Mouse (Mus musculus) forebrain, embryonic 11.5 days (tissue): Measurements from ENCODE around the gene Pcbd2. TPM values are rescaled to one million over a fixed set of nuclear protein-coding genes. Genes with fewer than 3 reads are reported as not detected.

Experiments used
- ATAC-seq: fragments of 200-750 bp; cut with Nextera tagmentation; replicated peaks from 2 replicates; pipeline ENCODE4 v1.8.0; 2017; ENCODE audit warnings: moderate TSS enrichment; ENCODE audit not compliant: low FRiP score
- DNase-seq: peaks from one replicate; pipeline ENCODE4 v3.0.0-alpha.2; 2017; ENCODE audit warnings: low spot score
- H3K27ac ChIP-seq: fragments of 300-500 bp; sonication (generic); 2 replicates; pipeline ENCODE4 v1.5.1; 2014; ENCODE audit warnings: low read depth, low read length
- H3K27me3 ChIP-seq: fragments of 300-500 bp; sonication (generic); 2 replicates; pipeline ENCODE4 v1.6.1; 2014; ENCODE audit warnings: mild to moderate bottlenecking, low read length, mixed read lengths; ENCODE audit not compliant: control insufficient read depth, insufficient read depth
- H3K36me3 ChIP-seq: fragments of 300-500 bp; sonication (generic); 2 replicates; pipeline ENCODE4 v1.6.1; 2014; ENCODE audit warnings: mild to moderate bottlenecking, low read length, moderate library complexity, mixed read lengths; ENCODE audit not compliant: control insufficient read depth, insufficient read depth
- H3K4me1 ChIP-seq: fragments of 300-500 bp; sonication (generic); replicated peaks from 2 replicates; pipeline ENCODE4 v1.6.1; 2014; ENCODE audit warnings: low read length, mixed read lengths; ENCODE audit not compliant: control insufficient read depth, insufficient read depth
- H3K4me2 ChIP-seq: fragments of 300-500 bp; sonication (generic); 2 replicates; pipeline ENCODE4 v1.6.1; 2014; ENCODE audit warnings: low read depth, mild to moderate bottlenecking, low read length, moderate library complexity, mixed read lengths; ENCODE audit not compliant: severe bottlenecking
- H3K4me3 ChIP-seq: fragments of 300-500 bp; sonication (generic); 2 replicates; pipeline ENCODE4 v1.5.1; 2014; ENCODE audit warnings: low read depth, low read length
- H3K9ac ChIP-seq: fragments of 300-500 bp; sonication (generic); 2 replicates; pipeline ENCODE4 v1.6.1; 2014; ENCODE audit warnings: low read length
- H3K9me3 ChIP-seq: fragments of 300-500 bp; sonication (generic); 2 replicates; pipeline ENCODE4 v1.6.1; 2016; ENCODE audit warnings: low read length, mixed read lengths; ENCODE audit not compliant: control insufficient read depth
- WGBS: fragments of 180-500 bp; shearing (Covaris S2); extraction: QIAGEN DNeasy Blood & Tissue Kit; methylation state at CpG from one replicate; pipeline ENCODE4 v1.1.7; 2014; 5-methylcytosine and 5-hydroxymethylcytosine counted together
- polyA plus RNA-seq: library from polyadenylated mRNA; unstranded; fragments of >200 nt; fragmentation: Nextera tagmentation; extraction: Ambion mirVana; gene quantifications from 2 replicates; pipeline ENCODE4 v1.2.1, GENCODE M21; 2014

The Pcbd2 gene
- 25.8 and 32.9 TPM in 2 replicates for polyA plus RNA-seq

- DNase-seq (peak; percentile 93), ATAC-seq (peak; percentile 89)
- no peaks in the 10 kb centered on the region for H3K9me3 ChIP-seq
- WGBS, result under 1% methylated on average over 59 of the region's 73 CpGs
- H3K9ac ChIP-seq, result peak within 1 kb of the TSS; percentile 75
- H3K27ac ChIP-seq, result peak within 1 kb of the TSS; percentile 95
- no peaks in the 10 kb centered on the region for H3K4me1 ChIP-seq
- peak within 1 kb of the TSS; percentile 48 for H3K4me2 ChIP-seq
- H3K36me3 ChIP-seq, result no peaks in the 10 kb centered on the region; the same call in 1 of the 2 replicates
- peak within 1 kb of the TSS; percentile 41 for H3K4me3 ChIP-seq
- no peaks in the 10 kb centered on the region for H3K27me3 ChIP-seq
Observed at GRCm38 (mm10) chr13:55727120-55727838, at the start of gene Pcbd2. TSS of gene Pcbd2 (plus strand) at chr13:55727368.

GRCm38 (mm10) chr13:55682201-55682600, 45.0 kb upstream of the Pcbd2 start:
- Histone ChIP-seq H3K4me2 (no peak overlapping the region), H3K9ac (no peak overlapping the region), H3K27ac (no peak overlapping the region), H3K36me3 (peaks cover 2% of the 10 kb centered on the region; the same call in 1 of the 2 replicates), H3K9me3 (no peaks in the 10 kb centered on the region), H3K4me3 (no peak overlapping the region), H3K4me1 (no peaks in the 10 kb centered on the region), H3K27me3 (no peaks in the 10 kb centered on the region)
- DNase-seq (peak; percentile 18), ATAC-seq (no peak)
- WGBS, result 90% methylated on average over 9 of the region's 9 CpGs

GRCm38 (mm10) chr13:55683581-55683980, 43.6 kb upstream of the Pcbd2 start:
- Histone ChIP-seq H3K36me3 (no peaks in the 10 kb centered on the region; the same call in 1 of the 2 replicates), H3K4me1 (peaks cover 6% of the 10 kb centered on the region; the same call in 1 of the 2 replicates), H3K4me3 (no peak overlapping the region), H3K9me3 (no peaks in the 10 kb centered on the region), H3K9ac (no peak overlapping the region), H3K27ac (no peak overlapping the region), H3K4me2 (no peak overlapping the region), H3K27me3 (no peaks in the 10 kb centered on the region)
- WGBS, result 89% methylated on average over 3 of the region's 3 CpGs
- ATAC-seq (no peak), DNase-seq (no peak)

- Histone ChIP-seq H3K9ac (no peak overlapping the region), H3K4me3 (no peak overlapping the region), H3K27ac (no peak overlapping the region), H3K36me3 (no peaks in the 10 kb centered on the region), H3K27me3 (no peaks in the 10 kb centered on the region), H3K4me2 (no peak overlapping the region), H3K9me3 (no peaks in the 10 kb centered on the region), H3K4me1 (peaks cover 6% of the 10 kb centered on the region; the same call in 1 of the 2 replicates)
- ATAC-seq (no peak), DNase-seq (no peak)
- 78% methylated on average over 9 of the region's 9 CpGs for WGBS
Observed at GRCm38 (mm10) chr13:55686107-55686633, 41.0 kb upstream of the Pcbd2 start.

- ATAC-seq (no peak), DNase-seq (no peak)
- no peak overlapping the region for H3K4me3 ChIP-seq
- H3K27ac ChIP-seq, result peak overlapping the region; percentile 31
- no peak overlapping the region for H3K4me2 ChIP-seq
- peaks cover 6% of the 10 kb centered on the region; the same call in 1 of the 2 replicates for H3K4me1 ChIP-seq
- 26% methylated on average over 4 of the region's 4 CpGs for WGBS
- no peaks in the 10 kb centered on the region for H3K9me3 ChIP-seq
- no peaks in the 10 kb centered on the region for H3K36me3 ChIP-seq
- H3K27me3 ChIP-seq, result no peaks in the 10 kb centered on the region
- 0 out of 2 replicates have a peak overlapping the region, but pooled peaks have one; percentile 5 for H3K9ac ChIP-seq
Observed at GRCm38 (mm10) chr13:55687927-55688602, 39.1 kb upstream of the Pcbd2 start.

- Histone ChIP-seq H3K4me1 (peaks cover 8% of the 10 kb centered on the region; the same call in 1 of the 2 replicates), H3K9ac (peak within 1 kb of the TSS; percentile 100), H3K4me3 (peak within 1 kb of the TSS; percentile 98), H3K9me3 (no peaks in the 10 kb centered on the region), H3K36me3 (no peaks in the 10 kb centered on the region), H3K27me3 (no peaks in the 10 kb centered on the region), H3K27ac (peak within 1 kb of the TSS; percentile 95), H3K4me2 (peak within 1 kb of the TSS; percentile 78)
- WGBS, result 3% methylated on average over 51 of the region's 51 CpGs
- DNase-seq (peak; percentile 94), ATAC-seq (peak; percentile 96)
Observed at GRCm38 (mm10) chr13:55692535-55693242, 34.5 kb upstream of the Pcbd2 start, which contains the start of gene B230219D22Rik. TSS of gene B230219D22Rik (plus strand) at chr13:55693124.

- peak overlapping the region; percentile 78 for H3K4me2 ChIP-seq
- H3K9ac ChIP-seq, result peak overlapping the region; percentile 100
- peak; percentile 73 for DNase-seq
- peak; percentile 70 for ATAC-seq
- H3K27ac ChIP-seq, result peak overlapping the region; percentile 95
- WGBS, result under 1% methylated on average over 44 of the region's 70 CpGs
- H3K36me3 ChIP-seq, result no peaks in the 10 kb centered on the region
- H3K9me3 ChIP-seq, result no peaks in the 10 kb centered on the region
- peaks cover 3% of the 10 kb centered on the region; the same call in 1 of the 2 replicates for H3K4me1 ChIP-seq
- H3K4me3 ChIP-seq, result peak overlapping the region; percentile 98
- H3K27me3 ChIP-seq, result no peaks in the 10 kb centered on the region
Observed at GRCm38 (mm10) chr13:55693243-55693721, 33.9 kb upstream of the Pcbd2 start.

GRCm38 (mm10) chr13:55694110-55694509, 33.1 kb upstream of the Pcbd2 start:
- 25% methylated on average over 8 of the region's 8 CpGs for WGBS
- Histone ChIP-seq H3K27me3 (no peaks in the 10 kb centered on the region), H3K9me3 (no peaks in the 10 kb centered on the region), H3K9ac (peak overlapping the region; percentile 100), H3K4me2 (peak overlapping the region; percentile 78), H3K36me3 (peaks cover 2% of the 10 kb centered on the region; the same call in 1 of the 2 replicates), H3K4me3 (peak overlapping the region; percentile 98), H3K27ac (no peak overlapping the region), H3K4me1 (peaks cover 3% of the 10 kb centered on the region; the same call in 1 of the 2 replicates)
- ATAC-seq (no peak), DNase-seq (no peak)
